Mouse (Mus musculus): ENCODE results near the gene Insl3.

Insl3 gene

DNA sequence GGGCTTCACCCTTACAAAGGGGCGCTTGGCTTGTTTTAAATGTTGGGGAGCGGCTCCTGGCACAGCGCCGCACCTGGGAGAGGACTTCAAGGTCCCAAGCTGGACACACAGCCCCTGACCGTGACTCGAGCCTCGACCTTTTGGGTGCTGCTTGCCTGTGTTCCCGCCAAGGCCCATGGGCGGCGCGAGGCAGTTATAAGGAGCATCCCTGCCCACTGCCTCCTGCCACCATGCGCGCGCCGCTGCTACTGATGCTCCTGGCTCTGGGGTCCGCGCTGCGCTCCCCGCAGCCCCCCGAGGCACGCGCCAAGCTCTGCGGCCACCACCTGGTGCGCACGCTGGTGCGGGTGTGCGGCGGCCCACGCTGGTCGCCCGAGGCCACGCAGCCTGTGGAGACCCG lies at the start of gene Insl3:
Gene Insl3, plus strand, starts transcription at position 187 of the 400 bp plus-strand sequence.
- DNase-seq (ENCODE audit: low spot score) = no peak

GRCm38 (mm10) chr8:71639318-71639717 lies 49.7 kb upstream of the Insl3 start:
- DNase-seq (ENCODE audit: low spot score) = no peak

GRCm38 (mm10) chr8:71645510-71645909 lies 43.5 kb upstream of the Insl3 start:
- DNase-seq (ENCODE audit: low spot score) = no peak

DNA sequence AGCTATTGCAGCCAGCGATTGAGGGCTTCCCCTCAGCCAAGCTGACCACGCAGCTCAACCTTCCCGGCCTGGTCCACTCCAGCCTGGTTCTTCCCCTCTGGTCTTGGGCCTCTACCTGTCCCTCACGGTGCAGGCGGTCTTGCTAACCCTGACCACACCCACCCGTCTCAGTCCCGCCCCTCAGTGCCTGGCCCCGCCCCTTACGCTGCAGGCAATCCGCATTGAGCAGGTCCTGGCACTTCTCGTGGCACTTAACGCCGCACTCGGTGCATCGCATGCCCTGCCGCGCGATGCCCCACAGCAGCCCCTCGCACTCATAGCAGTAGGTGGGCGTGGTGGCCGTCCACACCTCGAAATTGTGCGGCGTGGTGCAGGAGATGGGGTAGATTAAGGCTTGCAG lies 34.4 kb upstream of the Insl3 start:
- DNase-seq (ENCODE audit: low spot score) = no peak

DNA sequence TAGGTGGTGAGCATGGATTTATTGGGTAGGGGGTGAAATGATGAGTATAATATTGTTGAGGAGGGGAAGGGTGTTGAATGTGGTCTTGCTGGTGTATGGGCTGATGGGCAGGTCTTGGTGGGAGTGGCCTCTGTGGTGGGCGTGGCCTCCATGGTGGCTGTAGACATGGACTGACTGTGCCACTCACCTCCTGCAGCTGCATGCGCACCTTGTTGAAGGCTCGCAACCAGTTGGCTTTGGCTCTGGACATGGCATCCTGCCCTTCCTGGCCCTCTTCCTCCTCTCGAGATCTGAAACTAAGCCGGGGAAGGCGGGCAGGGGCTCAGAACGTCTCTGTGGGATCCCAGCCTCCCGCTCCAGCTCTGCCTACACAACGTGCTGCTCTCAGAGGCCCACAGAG lies 31.2 kb upstream of the Insl3 start:
- DNase-seq (ENCODE audit: low spot score) = no peak

DNA sequence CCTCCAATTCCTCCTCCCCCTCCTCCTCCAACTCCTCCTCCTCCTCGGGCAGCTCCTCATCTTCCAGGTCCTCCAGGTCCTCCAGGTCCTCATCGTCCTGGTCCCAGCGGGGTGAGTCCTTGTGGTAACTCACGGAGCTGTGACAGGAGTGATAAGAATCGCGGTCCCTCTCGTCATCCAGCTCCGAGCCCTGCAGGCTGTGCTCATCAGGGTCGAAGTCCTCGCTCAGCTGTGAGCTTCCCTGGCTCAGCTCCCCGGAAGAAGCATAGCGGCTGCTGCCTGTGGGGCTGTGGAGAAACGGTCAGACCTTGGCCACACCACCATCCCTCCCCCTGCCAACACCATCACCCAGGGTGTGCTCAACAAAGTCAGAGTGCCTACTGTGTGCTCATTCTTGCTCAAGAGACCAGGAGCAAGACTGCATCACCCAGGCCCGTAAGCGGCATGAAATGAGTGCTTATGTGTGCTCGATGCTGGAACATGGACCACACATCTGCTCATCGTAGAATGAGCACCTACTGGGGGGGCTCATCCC lies 30.4 kb upstream of the Insl3 start:
- DNase-seq (ENCODE audit: low spot score) = no peak

- peak; percentile 61 for DNase-seq (ENCODE audit: low spot score)
Measured at GRCm38 (mm10) chr8:71659751-71660150, 29.3 kb upstream of the Insl3 start.

GRCm38 (mm10) chr8:71660325-71661120 lies 28.5 kb upstream of the Insl3 start:
- DNase-seq (ENCODE audit: low spot score) = peak; percentile 91

- DNase-seq (ENCODE audit: low spot score) = peak; percentile 76
Measured at GRCm38 (mm10) chr8:71665331-71666130, 23.5 kb upstream of the Insl3 start.

- no peak for DNase-seq (ENCODE audit: low spot score)
Measured at GRCm38 (mm10) chr8:71666855-71667254, 22.2 kb upstream of the Insl3 start.

- peak; percentile 29 for DNase-seq (ENCODE audit: low spot score)
Measured at GRCm38 (mm10) chr8:71667256-71667655, 21.8 kb upstream of the Insl3 start.

DNA sequence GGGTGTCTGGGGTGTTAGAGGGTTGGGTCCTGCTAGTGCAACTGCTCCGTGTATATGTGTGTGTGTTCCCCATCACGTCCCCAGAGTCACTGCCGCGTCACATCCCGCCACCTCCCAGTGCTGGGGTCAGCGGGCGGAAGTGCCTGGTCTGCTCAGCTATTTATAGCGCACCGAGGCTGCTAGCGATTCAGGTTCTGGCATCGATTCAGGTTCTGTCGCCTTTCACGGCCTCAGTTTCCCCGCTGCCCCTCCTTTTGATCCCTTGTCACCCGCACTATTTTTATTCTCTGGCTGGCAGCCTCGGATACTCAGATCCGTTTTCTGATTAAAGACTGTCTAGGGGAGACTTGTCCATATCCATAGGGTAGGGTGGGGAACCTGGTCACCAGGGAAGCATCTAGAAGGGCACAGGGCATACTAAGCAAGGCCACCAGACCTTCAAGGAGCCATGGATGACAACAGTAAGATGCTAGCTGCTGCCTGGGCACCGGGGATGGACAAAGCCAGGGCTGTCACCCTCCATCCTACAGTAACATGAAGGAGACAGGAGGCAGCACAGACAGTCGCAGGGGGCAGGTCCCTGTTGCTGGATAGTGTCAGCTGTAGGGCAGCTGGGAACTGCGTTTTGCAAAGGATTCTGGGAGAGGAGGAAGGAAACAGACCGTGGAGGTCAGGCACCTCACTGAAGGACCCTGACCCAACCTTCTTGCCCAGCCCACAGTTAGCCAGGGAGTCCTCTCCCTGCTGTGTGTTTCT lies 20.6 kb upstream of the Insl3 start:
- DNase-seq (ENCODE audit: low spot score) = peak; percentile 59

- no peak for DNase-seq (ENCODE audit: low spot score)
Measured at GRCm38 (mm10) chr8:71670198-71670597, 18.8 kb upstream of the Insl3 start.

GRCm38 (mm10) chr8:71670621-71671548 lies 18.1 kb upstream of the Insl3 start:
- peak; percentile 91 for DNase-seq (ENCODE audit: low spot score)

DNA sequence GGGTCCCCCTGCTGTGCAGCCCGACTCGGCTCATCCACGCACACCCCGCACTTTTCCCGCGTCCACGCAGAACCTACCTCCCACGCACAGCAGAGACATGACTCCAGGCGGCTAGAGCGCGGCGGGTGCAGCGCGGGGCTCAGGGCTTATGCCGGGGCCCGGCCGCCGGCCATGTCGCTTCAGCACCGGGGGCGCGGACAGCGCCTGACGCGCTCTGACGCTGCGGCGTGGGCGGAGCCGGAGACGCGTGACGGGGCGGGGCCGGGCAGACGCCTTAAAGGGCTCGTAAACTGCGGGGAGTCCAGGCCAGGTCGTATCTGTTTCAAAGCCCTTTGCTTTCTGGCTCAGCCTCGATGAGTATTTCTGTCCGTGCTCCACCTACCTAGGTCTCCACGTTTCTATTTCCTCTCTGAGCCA lies 17.5 kb upstream of the Insl3 start, which contains the start of gene Unc13a:
Gene Unc13a, minus strand, starts transcription at position 209 of the 417 bp plus-strand sequence.
- DNase-seq (ENCODE audit: low spot score) = peak; percentile 96

DNA sequence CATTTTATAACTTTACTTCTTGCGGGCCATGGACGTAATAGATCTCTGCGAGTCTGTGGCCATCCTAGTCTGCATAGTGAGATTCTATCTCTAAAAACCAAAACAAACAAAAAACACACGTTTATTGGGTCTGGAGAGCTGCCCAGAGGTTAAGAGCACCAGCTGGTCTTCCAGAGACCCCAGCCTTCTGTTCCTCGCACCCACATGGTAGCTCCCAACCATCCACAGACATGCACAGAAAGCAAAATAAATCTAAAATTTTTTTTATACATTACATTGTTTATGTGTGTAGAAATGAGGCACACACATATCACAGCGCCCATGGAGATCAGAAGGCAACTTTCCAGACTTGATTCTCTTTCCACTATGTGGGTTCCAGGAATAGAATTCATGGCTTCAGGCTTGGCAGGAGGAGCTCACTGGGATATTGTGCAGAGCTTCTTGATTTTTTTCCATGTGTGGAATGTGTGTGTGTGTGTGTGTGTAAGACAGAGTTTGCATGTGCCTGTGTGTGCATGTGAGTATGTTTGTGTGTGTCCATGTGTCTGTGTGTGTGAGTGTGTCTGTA lies 16.8 kb upstream of the Insl3 start:
- DNase-seq (ENCODE audit: low spot score) = peak; percentile 54

DNA sequence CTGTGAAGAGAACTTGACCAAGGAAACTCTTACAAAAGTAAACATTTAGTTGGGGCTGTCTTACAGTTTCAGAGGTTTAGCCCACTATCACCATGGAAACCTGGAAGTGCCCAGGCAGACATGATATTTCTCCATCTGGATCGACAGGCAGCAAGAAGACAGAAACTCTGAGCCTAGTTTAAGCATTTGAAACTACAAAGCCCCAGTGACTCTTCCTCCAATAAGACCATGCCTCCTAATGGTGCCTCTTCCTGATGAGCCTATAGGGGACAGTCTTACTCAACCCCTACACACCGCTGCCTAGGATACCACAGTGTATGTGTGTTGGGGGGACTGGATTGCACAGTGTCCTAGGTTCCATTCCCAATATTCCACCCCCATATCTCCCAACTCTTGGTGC lies 14.9 kb upstream of the Insl3 start:
- DNase-seq (ENCODE audit: low spot score) = no peak

GRCm38 (mm10) chr8:71675456-71676019 lies 13.5 kb upstream of the Insl3 start:
- DNase-seq (ENCODE audit: low spot score) = no peak

DNA sequence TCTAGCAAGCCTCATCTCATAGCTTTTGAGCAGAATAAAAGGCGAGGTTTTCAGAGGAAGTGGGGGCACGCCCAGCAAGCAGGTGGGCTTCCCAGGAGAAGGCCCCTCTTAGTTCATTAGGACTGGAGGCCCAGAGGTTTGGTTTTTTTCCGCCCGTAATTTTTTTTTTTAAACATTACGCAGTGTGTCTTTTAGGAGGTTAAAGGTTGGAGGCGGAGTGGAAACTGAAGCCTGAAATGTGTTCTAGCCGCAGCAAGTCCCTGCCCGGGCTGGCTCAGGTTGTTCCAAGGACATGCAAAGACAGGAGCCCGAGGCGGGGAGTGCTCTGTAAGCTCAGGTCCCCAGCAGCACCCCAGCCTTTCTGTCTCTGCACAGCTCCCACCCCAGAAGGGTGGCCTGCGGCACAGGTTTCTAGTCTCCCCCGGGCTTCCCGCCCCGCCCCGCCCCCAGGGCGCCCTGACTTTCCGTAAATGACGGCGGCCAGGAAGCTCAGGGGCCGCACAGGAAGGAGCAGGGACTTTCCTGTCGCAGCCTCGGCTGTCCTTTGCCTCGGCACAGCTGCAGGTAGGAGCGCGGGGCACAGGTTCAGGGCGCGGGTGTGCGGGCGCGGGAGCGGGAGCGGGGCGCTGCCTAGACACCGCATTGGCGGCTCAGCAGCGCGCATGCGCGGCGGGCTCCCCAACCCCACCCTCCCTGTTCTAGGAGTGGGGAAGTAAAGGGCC lies 12.8 kb upstream of the Insl3 start, which contains the start of gene Jak3:
Gene Jak3, plus strand, starts transcription at position 277 of the 722 bp plus-strand sequence.
- DNase-seq (ENCODE audit: low spot score) = peak; percentile 59
